Mouse (Mus musculus): ENCODE data around the gene Prrc2a. TPM values are rescaled to one million over a fixed set of nuclear protein-coding genes. Genes with fewer than 3 reads are reported as not detected.

The Prrc2a gene
- total RNA-seq, 1 experiment from 2014 or later, result 294 TPM

Other genes with a start within 250 kb of the Prrc2a start
- 56.3 TPM for gene Neu1, start 233.6 kb downstream of the Prrc2a start, total RNA-seq (2023)
- gene Hspa1b, start 205.7 kb downstream of the Prrc2a start, total RNA-seq (2023), result 146 TPM
- gene Gm20481, start 195.0 kb downstream of the Prrc2a start, total RNA-seq (2023), result not detected
- gene Hspa1a, start 192.7 kb downstream of the Prrc2a start, total RNA-seq (2023), result 70.6 TPM
- gene Hspa1l, start 192.2 kb downstream of the Prrc2a start, total RNA-seq (2023), result not detected
- 39.0 TPM for gene Lsm2, start 183.0 kb downstream of the Prrc2a start, total RNA-seq (2023)
- gene Vars, start 163.9 kb downstream of the Prrc2a start, total RNA-seq (2023), result 84.6 TPM
- gene Vwa7, start 148.3 kb downstream of the Prrc2a start, total RNA-seq (2023), result 0.21 TPM
- gene Sapcd1, start 136.9 kb downstream of the Prrc2a start, total RNA-seq (2023), result not detected
- 3.9 TPM for gene Msh5, start 118.2 kb downstream of the Prrc2a start, total RNA-seq (2023)
- gene Clic1, start 114.9 kb downstream of the Prrc2a start, total RNA-seq (2023), result 157 TPM
- 2.5 TPM for gene Ddah2, start 105.9 kb downstream of the Prrc2a start, total RNA-seq (2023)
- not detected for gene Ly6g6c, start 99.5 kb downstream of the Prrc2a start, total RNA-seq (2023)
- 0.27 TPM for gene Mpig6b, start 98.7 kb downstream of the Prrc2a start, total RNA-seq (2023)
- gene Ly6g6e, start 88.0 kb downstream of the Prrc2a start, total RNA-seq (2023), result not detected
- not detected for gene Ly6g6d, start 86.8 kb downstream of the Prrc2a start, total RNA-seq (2023)
- not detected for gene Ly6g6f, start 79.3 kb downstream of the Prrc2a start, total RNA-seq (2023)
- 69.9 TPM for gene Abhd16a, start 75.6 kb downstream of the Prrc2a start, total RNA-seq (2023)
- gene Ly6g5c, start 56.6 kb downstream of the Prrc2a start, total RNA-seq (2023), result not detected
- 0.83 TPM for gene Ly6g5b, start 49.5 kb downstream of the Prrc2a start, total RNA-seq (2023)
- gene Gpank1, start 43.4 kb downstream of the Prrc2a start, total RNA-seq (2023), result 27.0 TPM
- 141 TPM for gene Csnk2b, start 42.8 kb downstream of the Prrc2a start, total RNA-seq (2023)
- gene D17H6S53E, start 38.5 kb downstream of the Prrc2a start, total RNA-seq (2023), result 20.6 TPM
- gene Apom, start 32.8 kb downstream of the Prrc2a start, total RNA-seq (2023), result not detected
- gene Bag6, start 29.7 kb downstream of the Prrc2a start, total RNA-seq (2023), result 438 TPM
- gene Aif1, start 11.2 kb upstream of the Prrc2a start, total RNA-seq (2023), result 3.0 TPM
- gene Lst1, start 23.5 kb upstream of the Prrc2a start, total RNA-seq (2023), result 14.3 TPM
- 538 TPM for gene Ltb, start 29.5 kb upstream of the Prrc2a start, total RNA-seq (2023)
- gene Tnf, start 37.1 kb upstream of the Prrc2a start, total RNA-seq (2023), result 18.7 TPM
- gene Lta, start 40.5 kb upstream of the Prrc2a start, total RNA-seq (2023), result 15.2 TPM
- gene Gm16181, start 55.9 kb upstream of the Prrc2a start, total RNA-seq (2023), result not detected
- gene Atp6v1g2, start 68.8 kb upstream of the Prrc2a start, total RNA-seq (2023), result 1.6 TPM
- gene Nfkbil1, start 70.9 kb upstream of the Prrc2a start, total RNA-seq (2023), result 10.8 TPM
- 474 TPM for gene Ddx39b, start 76.8 kb upstream of the Prrc2a start, total RNA-seq (2023)
- gene H2-D1, start 97.8 kb upstream of the Prrc2a start, total RNA-seq (2023), result 2,421 TPM
- gene H2-Q1, start 155.5 kb upstream of the Prrc2a start, total RNA-seq (2023), result 14.8 TPM
- gene H2-Q2, start 177.3 kb upstream of the Prrc2a start, total RNA-seq (2023), result 16.7 TPM
- gene H2-Q4, start 214.7 kb upstream of the Prrc2a start, total RNA-seq (2023), result 511 TPM